Mouse (Mus musculus) ES-E14 (cell line): ENCODE measurements around the gene Rsph10b. TPM values are rescaled to one million over a fixed set of nuclear protein-coding genes. Genes with fewer than 3 reads are reported as not detected.

Source experiments
- DNase-seq: peaks from one replicate; pipeline ENCODE4 v3.0.0-alpha.2; 2013; ENCODE audit warnings: low read depth, low spot score
- H3K27ac ChIP-seq: 2 replicates; pipeline ENCODE4 v1.5.1; 2012; ENCODE audit warnings: low read depth, mild to moderate bottlenecking, low read length, moderate library complexity, mixed read lengths; ENCODE audit not compliant: poor library complexity, insufficient read depth, severe bottlenecking
- H3K36me3 ChIP-seq: 2 replicates; pipeline ENCODE4 v1.6.1; 2012; ENCODE audit warnings: mild to moderate bottlenecking, low read length, moderate library complexity, mixed read lengths; ENCODE audit not compliant: control insufficient read depth, poor library complexity, insufficient read depth, severe bottlenecking
- H3K4me1 ChIP-seq, 2 experiments: fragments of 150-350 bp in 1 of 2; sonication (generic) in 1 of 2; 2 replicates each; pipeline ENCODE4 v1.6.1; 2012; ENCODE audit warnings: low read length in 2 of 2, mild to moderate bottlenecking in 1 of 2, mixed read lengths in 1 of 2; ENCODE audit not compliant: control insufficient read depth in 2 of 2, insufficient read depth in 2 of 2, poor library complexity in 1 of 2
- H3K4me3 ChIP-seq, 2 experiments: fragments of 150-350 bp in 1 of 2; sonication (generic) in 1 of 2; 2 replicates each; pipeline ENCODE4 v1.5.1; 2012; ENCODE audit warnings: low read length in 2 of 2, low read depth in 1 of 2, mild to moderate bottlenecking in 1 of 2, mixed read lengths in 1 of 2; ENCODE audit not compliant: insufficient read depth in 1 of 2, poor library complexity in 1 of 2, severe bottlenecking in 1 of 2
- H3K9ac ChIP-seq: 2 replicates; pipeline ENCODE4 v1.6.1; 2012; ENCODE audit warnings: low read depth, mild to moderate bottlenecking, low read length, mixed read lengths; ENCODE audit not compliant: poor library complexity, insufficient read depth, severe bottlenecking
- H3K9me3 ChIP-seq: fragments of 150-350 bp; sonication (generic); 2 replicates; pipeline ENCODE4 v1.6.1; 2012; ENCODE audit warnings: low read depth, mild to moderate bottlenecking, low read length; ENCODE audit not compliant: control insufficient read depth, insufficient read depth
- CHD2 ChIP-seq: IDR thresholded peaks from 2 replicates; pipeline ENCODE4 v1.6.1; 2014; ENCODE audit warnings: mild to moderate bottlenecking, low read depth, low read length, inconsistent platforms
- HCFC1 ChIP-seq: IDR thresholded peaks from 2 replicates; pipeline ENCODE4 v1.6.1; 2012; ENCODE audit warnings: low read length, inconsistent platforms, borderline replicate concordance; ENCODE audit not compliant: insufficient read depth
- MAFK ChIP-seq: IDR thresholded peaks from 2 replicates; pipeline ENCODE4 v1.6.1; 2014; ENCODE audit warnings: mild to moderate bottlenecking, low read depth, low read length, inconsistent platforms; ENCODE audit not compliant: insufficient read depth
- ZC3H11A ChIP-seq: IDR thresholded peaks from 2 replicates; pipeline ENCODE4 v1.6.1; 2012; ENCODE audit warnings: low read depth, mild to moderate bottlenecking, inconsistent platforms, low read length, borderline replicate concordance
- ZNF384 ChIP-seq: IDR thresholded peaks from 2 replicates; pipeline ENCODE4 v1.6.1; 2012; ENCODE audit warnings: low read depth, low read length, inconsistent platforms
- in situ Hi-C, 2 experiments: fragments of 600-800 bp; cut with MboI; formaldehyde crosslinking; loops; one replicate each; pipeline ENCODE4 v1.15.1; 2025; ENCODE audit warnings: low sequenced_read_pairs in 2 of 2, inconsistent platforms in 1 of 2; ENCODE audit not compliant: unreplicated experiment in 2 of 2
- total RNA-seq: library from RNA; depleted of rRNA; stranded (reverse); fragments of 300-350 nt; gene quantifications from 2 replicates; pipeline ENCODE4 v1.2.3, GENCODE M21; 2012

Rsph10b gene
- total RNA-seq, 1 experiment = 0.13 TPM

DNA sequence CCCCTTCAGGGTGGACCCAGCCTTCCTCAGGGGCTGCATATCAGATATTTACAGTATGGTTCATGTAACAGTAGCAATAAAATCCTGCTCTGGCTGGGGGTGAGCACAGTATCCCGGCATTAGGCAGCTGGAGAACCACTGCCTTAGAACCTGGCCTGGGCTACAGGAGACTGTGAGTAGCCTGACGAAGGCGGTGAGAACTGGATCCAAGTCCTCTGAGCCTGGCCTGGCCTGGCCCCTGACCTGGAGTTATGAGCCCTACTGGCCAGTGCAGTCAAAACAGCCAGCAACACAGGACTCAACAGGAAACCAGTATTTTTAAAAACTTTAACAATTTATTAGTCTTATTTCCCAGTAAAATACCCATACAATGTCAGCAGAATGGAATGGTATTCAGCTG lies 54.8 kb downstream of the Rsph10b start:
- Histone ChIP-seq H3K9me3 (no peaks in the 10 kb centered on the region), H3K36me3 (peaks cover 34% of the 10 kb centered on the region), H3K9ac (no peak overlapping the region), H3K27ac (no peak overlapping the region), H3K4me1 (no peaks in the 10 kb centered on the region), H3K4me3 (no peak overlapping the region)
- TF ChIP-seq ZNF384 (no peak), MAFK (no peak), HCFC1 (no peak)
- in situ Hi-C loops = no loop called here
- DNase-seq = no peak

DNA sequence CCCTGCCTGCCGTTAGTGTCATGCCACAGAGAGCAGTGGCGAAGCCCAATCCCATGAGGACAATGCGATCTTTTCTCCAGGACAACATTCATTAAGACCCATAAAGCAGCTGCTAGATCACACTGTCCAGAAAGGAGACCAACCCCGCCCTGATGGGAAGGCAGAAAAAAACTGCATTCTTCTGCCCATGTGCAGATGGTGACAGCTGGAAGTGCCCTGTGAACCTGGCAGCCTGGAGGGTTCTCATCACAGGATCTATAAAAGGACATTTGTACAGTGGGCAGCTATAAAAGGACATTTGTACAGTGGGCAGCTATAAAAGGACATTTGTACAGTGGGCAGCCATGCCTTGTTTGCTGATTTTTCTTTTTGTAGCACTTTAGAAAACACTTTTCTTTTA lies 56.2 kb downstream of the Rsph10b start:
- peaks cover 41% of the 10 kb centered on the region for H3K36me3 ChIP-seq
- in situ Hi-C loops = no loop called here
- TF ChIP-seq CHD2 = no peak
- TF ChIP-seq ZC3H11A = no peak
- TF ChIP-seq MAFK = no peak
- TF ChIP-seq HCFC1 = no peak
- no peak for TF ChIP-seq ZNF384
- no peak overlapping the region for H3K9ac ChIP-seq
- no peak overlapping the region for H3K4me3 ChIP-seq
- no peak for DNase-seq
- H3K27ac ChIP-seq = no peak overlapping the region
- H3K9me3 ChIP-seq = no peaks in the 10 kb centered on the region
- no peaks in the 10 kb centered on the region for H3K4me1 ChIP-seq

DNA sequence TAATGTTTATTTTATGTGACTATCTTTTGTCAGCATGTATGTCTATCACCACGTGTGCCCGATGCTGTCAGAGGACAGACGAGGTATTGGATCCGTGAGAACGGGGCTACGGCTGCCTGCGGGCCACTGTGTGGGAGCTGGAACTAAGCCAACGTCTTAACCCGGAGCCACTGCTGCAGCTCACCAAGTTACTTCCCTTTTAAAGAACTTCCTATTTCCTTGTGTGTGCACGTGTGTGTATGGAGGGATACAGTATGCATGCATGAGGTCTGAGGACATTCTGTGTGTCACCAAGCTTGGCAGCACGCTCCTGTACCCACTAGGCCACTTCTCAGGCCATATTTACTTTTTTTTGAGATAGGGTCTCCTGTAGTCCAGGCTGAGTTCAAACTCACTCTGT lies 57.3 kb downstream of the Rsph10b start:
- DNase-seq = no peak
- Histone ChIP-seq H3K36me3 (peaks cover 41% of the 10 kb centered on the region), H3K27ac (no peak overlapping the region), H3K4me1 (no peaks in the 10 kb centered on the region), H3K9ac (no peak overlapping the region), H3K4me3 (no peak overlapping the region), H3K9me3 (no peaks in the 10 kb centered on the region)
- in situ Hi-C loops = no loop called here
- TF ChIP-seq HCFC1 = no peak
- TF ChIP-seq ZNF384 = no peak
- TF ChIP-seq MAFK = no peak
- TF ChIP-seq ZC3H11A = no peak
- no peak for TF ChIP-seq CHD2

GRCm38 (mm10) chr5:143992661-143993060 lies 59.8 kb downstream of the Rsph10b start:
- Histone ChIP-seq H3K36me3 (peaks cover 38% of the 10 kb centered on the region), H3K9me3 (no peaks in the 10 kb centered on the region), H3K9ac (no peak overlapping the region), H3K4me3 (no peak overlapping the region), H3K4me1 (no peaks in the 10 kb centered on the region), H3K27ac (no peak overlapping the region)
- DNase-seq = no peak
- in situ Hi-C loops = no loop called here
- TF ChIP-seq ZC3H11A = no peak
- no peak for TF ChIP-seq HCFC1
- TF ChIP-seq MAFK = no peak
- TF ChIP-seq CHD2 = no peak
- TF ChIP-seq ZNF384 = no peak

DNA sequence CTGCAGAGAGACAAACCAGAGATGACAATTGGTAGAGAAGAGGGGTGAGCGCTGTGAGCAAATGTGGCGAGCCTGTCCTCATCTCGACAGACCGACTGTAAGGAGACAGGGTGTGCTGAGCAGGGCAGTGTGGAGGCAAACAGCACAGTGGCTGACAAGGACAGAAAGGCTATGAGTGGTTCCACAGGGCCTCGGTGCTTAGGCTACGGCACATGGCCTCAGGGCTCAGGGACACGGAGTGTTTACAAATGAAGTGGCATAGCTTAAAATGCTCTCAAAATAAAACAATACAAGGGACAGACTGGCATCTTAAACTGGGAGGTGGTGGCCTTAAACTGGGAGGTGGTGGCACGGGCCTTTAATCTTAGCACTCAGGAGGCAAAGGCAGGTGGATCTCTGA lies 60.4 kb downstream of the Rsph10b start:
- H3K9ac ChIP-seq = no peak overlapping the region
- TF ChIP-seq MAFK (no peak), ZC3H11A (no peak), CHD2 (no peak), HCFC1 (no peak), ZNF384 (no peak)
- H3K4me3 ChIP-seq = no peak overlapping the region
- no peaks in the 10 kb centered on the region for H3K4me1 ChIP-seq
- H3K9me3 ChIP-seq = no peaks in the 10 kb centered on the region
- no peak for DNase-seq
- in situ Hi-C loops = no loop called here
- no peak overlapping the region for H3K27ac ChIP-seq
- peaks cover 37% of the 10 kb centered on the region for H3K36me3 ChIP-seq
